Mouse (Mus musculus) telencephalon, adult 2 months (tissue): ENCODE data around the gene Gm20441.
"Not testable (repeated sequence)": the region's sequence is repeated elsewhere in the genome, so short reads cannot be mapped to it uniquely, and the experiment has no call there.

Source experiments
- DNase-seq: peaks from one replicate; pipeline ENCODE4 v3.0.0-alpha.2; 2011; ENCODE audit warnings: low read depth, low spot score

The Gm20441 gene

DNA sequence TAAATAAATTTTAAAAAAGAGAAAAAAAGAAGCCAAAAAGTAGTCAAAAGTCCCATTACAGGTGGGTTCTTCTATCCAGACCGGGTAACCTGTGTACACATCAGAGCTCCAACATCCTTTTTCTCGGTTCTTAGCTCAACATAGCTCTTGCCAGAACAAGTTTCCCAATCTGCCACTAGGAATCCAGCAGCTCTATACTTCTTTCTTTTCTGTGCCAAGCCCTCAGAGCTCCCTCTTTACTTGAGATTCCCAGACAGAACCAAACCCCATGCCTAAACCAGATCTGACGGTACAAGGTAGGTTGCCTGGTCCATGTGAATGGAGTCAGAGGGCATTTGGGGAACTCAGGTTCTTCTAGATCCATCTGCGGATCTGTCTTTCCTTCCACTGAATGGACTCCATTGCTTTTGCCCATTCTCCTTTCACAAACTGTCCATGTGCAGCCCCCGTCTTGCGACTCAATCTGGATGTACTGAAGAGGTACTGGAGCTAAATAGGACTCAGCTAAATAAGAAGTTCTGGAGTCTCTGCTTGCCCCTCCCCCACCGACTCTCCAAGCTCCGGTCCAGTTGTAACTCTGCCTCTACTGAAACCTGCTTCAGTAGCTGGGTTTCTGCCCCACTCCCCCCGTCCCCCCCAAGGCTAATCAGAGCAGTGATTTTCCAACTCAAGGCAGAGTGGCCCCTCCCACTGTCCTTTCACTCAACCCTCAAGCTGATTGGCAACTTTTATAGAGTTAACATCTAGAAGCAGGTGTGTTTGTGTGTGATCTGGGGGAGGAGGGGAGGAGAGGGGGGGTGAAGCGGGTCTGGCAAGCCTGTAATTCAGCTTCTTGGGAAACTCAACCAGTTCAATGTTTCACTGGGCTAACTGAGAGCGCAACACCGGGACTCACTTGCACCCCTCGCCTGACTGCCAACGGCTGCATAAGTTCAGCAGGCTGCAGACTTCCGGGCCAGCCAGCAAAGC lies 1.3 kb downstream of the Gm20441 start:
- no peak for DNase-seq

DNA sequence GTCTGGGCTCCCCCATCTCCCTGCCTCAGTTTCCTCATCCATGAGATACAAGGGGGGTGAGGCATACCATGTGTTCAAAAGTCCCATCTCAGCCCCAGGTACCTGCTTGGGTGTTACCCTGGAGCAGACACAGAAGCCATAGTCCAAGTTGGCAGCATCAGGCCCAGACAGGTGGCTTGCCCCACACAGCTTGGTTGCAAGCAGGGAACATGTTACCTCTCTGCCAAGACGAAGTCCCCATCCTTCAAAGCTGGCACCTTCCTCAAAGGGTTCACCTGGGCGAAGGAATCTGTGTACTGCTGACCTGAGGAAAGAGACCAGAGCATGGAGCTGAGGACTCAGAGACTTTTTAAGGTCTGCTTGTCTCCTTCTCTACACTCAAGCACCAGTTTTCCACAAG lies 2.9 kb downstream of the Gm20441 start:
- DNase-seq, result no peak

DNA sequence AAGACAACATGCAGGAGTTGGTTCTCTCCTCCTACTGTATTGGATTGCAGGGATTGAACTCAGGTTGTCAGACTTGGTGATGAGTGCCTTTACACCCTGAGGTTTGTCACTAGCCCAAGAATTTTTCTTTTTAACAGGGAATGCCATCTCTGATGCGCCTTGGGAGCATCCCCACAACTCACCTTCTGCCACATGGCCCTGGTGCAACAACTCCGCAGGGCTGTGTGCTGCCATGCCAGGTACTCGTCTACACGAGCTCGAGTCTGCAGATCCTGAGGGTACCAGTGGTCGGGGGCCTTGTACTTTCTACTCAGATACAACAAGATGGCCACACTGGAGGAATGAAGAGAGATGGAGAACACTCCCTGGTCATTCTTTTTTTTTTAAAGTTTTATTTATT lies 4.2 kb downstream of the Gm20441 start:
- DNase-seq, result no peak

DNA sequence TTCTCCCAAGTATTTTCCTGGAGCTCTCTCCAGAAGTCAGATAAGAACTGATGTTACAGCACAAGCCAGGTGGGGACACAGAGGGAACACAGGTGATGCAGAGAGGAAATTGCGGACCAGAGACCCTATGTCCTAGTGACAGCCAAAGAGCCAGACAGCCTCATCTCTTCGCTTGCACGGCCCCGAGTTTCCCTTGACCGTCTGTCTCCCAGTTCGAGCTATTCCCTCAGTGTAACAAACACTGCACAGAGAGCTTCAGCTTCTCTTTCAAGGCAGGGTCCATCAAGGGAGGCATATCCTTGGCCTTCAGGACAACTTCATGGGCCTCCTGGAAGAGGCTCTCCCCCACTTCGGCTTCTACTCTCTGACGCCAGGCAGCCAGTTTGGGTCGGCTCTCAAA lies 6.2 kb downstream of the Gm20441 start:
- DNase-seq, result no peak

DNA sequence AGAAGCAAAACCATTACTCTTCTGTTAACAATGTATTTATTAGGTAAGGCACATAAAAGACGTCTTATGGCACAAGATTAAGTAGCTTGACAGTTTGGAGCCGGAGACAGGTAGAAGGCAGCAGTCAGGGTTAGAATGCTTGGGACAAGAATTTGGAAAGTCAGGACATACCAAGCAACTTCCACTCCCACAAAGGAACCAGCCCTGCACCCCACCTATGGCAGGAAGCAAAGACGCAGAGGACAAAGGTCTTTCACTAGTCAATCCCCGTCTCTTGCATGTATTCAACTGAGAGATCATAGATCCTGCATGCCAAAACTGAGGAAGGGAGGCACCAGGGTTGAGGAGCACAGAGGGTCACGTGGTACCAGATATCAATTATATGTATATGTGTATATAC lies 6.7 kb downstream of the Gm20441 start:
- DNase-seq, result no peak

DNA sequence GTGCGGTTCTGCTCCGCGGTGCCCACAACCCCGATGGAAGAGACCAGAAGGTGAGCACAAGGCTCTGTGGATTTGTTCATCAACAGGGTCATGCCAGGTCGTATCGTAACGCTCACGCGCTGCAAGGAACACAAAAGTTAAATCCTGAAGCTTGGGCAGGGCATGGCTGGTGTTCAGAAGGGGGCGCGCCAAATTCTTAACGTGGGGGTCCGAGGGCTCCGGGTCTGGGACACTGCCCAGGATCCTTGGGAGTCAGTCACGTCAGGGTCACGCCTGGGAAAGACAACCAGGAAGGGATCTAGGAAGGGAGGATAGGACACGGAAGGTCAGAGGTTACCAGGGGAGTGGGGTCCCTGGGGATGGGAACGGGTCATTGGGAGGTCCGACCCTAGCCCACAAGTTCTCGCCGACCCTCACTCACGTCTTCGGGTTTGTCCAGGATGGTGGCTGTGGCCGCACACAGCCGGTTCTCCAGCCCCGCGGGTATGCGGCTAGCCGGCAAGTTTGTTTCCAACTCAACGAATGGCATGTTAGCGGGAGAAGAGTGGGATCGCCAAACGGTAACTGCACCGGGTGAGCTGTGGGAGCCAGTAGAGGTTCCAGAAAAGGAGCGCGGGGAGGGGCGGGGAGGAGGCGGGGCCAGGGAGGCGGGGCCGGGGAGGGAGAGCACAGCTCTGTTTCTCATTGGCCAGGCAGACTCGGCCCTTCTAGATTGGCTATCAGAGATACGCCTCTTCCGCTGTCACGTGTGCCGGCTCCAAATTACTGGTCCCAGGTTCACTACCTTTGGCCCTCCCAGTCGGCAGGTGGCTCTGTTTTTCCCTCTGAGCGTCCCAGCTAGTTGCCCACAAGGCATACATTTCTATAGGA lies 7.7 kb downstream of the Gm20441 start, which contains the start of gene Ddt:
Gene Ddt, minus strand, starts transcription at position 620 of the 870 bp plus-strand sequence.
- peak; percentile 92 for DNase-seq

DNA sequence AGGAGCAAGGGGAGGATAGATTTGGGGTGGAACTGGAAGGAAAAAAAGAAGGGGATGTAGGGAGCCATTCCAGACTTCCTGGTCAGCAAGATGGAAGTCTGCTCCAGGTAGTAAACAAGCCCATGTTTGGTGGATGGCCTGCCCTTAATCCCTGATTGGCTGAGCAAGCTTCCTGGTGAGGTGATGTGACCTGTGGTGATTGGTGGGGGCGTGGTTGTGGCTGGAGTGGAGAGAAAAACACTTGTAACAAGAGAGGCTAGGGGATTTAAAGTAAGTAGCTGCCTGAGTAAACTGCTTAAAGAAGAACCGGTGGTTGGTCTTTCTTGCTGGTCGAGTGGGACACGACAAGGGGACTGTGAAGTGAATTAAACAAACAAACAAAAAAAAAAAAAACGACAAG lies 13.0 kb downstream of the Gm20441 start:
- DNase-seq, result not testable (repeated sequence)

DNA sequence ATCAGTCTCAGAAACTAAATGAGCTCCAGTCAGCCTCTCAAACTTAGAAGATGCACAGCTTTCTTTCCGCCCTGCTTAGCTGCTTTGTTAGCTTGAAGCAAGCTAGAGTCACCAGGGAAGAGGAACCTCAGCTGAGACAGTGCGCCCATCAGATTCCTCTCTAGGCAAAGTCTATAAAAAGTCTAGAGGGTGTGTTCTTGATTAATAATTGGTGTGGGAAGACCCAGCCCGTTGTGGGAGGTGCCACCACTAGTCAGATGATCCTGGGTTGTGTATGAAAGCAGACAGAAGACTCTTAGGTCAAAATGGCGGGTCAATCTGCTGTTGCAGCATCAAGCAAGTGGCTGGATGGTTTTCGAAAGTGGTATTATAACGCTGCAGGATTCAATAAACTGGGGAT lies 13.9 kb downstream of the Gm20441 start:
- DNase-seq, result no peak

DNA sequence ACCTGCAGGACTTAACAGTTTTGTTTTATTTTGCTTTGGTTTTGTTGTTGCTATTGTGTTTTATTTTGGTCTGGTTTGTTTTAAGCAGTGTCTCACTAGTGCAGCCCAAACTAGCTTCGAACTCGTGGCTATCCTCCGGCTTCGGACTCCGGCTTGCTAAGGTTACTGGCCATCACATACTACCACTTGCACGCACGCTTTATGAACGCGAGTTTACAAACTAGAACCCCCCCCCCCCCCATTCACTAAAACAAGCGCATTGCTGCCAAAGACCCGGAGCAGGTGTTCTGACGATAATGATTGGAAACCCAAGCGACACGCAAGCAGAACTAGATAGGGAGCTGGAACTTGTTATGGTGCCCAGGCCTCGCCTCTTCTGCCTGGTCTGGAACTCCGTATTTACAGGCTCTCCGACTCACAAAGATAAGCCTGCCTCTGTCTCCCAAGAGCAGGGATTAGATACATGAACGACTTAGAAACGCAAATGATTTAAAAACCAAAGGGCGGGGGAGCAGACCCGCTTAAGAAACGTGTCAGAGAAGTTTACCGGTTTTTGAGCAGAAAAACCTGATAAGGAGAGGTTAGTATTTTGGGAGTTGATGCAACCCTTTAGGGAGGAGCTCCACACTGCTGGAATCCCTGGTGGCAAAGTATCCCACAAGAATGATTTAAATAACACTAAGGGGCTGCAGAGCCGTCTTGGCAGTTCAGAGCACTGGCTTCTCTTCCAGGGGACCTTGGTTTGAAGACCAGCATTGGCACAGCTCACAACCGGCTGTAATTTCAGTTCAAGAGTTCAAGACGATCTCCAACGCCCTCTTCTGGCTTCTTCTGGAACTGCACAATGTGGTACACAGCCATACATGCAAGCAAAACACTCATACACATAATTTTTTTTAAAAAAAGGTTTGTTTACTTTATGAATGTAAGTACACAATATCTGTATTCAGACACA lies 16.0 kb downstream of the Gm20441 start:
- no peak for DNase-seq

DNA sequence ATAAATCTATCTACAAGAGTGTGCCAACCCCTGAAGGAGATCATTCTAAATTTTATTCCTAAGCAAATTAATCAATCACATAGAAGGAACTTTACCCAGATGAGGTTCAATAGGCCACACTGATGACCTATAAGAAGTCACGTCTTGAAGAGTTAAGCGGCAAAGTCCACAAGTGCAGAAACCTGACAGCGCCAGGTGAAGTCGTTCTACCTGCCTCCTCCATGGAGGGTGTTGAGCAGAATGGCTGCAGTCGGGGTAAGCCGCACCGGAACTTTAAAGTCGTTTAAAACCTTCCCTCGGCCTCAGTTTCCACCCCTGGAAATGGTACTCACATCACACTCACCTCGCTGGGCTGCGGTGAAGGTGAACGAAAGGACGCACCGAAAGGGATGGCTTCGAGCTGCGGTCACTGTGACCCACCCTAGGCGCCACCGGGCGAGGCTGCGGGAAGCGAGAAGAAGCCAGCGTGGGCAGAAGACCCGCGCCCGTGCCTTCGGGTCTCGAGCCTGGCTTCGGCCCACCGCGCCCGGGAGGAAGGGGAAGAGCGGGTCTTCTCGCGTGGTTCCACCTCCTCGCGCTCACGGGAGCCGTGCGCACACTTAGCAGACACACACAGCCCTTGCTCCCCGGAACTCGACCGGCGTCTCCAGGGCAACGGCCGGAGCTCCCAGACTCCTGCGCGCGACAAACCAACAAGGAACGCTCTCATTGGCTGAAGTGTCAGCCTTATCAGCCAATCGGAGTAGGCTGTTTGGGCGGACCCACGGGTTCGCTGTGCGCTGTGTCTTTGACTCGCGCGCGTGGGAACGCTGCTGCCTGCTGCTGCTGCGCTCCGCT lies 16.9 kb downstream of the Gm20441 start, which contains the start of gene Cabin1:
Gene Cabin1, minus strand, starts transcription at position 660 of the 837 bp plus-strand sequence.
- peak; percentile 97 for DNase-seq

DNA sequence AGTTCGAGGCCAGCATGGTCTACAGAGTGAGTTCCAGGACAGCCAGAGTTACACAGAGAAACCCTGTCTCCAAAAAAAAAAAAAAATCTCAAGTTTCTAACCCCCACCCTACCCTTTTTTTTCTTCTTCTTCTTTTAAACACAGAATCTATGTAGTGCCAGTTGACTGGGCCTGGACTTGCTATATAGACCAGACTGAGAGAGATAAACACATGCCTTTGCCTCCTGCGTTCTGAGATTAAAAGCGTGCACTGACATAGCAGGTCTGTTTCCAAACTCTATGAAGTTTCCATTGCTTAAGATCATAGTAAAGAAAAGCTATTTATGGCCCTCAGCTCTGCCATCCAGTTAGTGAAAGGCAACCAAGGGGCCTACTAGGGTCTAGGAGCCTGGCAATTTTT lies 18.3 kb downstream of the Gm20441 start:
- DNase-seq, result no peak

DNA sequence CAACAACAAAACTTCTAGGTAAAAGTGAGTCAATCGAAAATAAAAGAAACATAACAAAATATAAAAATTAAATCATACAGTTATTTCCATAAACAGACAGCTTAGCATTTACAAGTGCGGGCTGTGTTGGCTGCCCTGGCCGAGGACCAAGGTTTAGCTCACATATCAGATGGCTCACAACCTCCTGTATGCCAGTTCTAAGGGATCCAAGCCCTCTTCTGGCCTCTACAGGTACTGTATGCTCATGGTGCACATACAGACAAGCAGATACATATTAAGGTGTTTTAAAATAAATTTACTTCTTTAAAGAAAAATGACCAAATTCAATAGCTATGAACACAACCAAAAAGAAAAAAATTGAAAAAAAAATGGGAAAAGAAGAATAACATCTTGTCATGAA lies 20.4 kb downstream of the Gm20441 start:
- no peak for DNase-seq

DNA sequence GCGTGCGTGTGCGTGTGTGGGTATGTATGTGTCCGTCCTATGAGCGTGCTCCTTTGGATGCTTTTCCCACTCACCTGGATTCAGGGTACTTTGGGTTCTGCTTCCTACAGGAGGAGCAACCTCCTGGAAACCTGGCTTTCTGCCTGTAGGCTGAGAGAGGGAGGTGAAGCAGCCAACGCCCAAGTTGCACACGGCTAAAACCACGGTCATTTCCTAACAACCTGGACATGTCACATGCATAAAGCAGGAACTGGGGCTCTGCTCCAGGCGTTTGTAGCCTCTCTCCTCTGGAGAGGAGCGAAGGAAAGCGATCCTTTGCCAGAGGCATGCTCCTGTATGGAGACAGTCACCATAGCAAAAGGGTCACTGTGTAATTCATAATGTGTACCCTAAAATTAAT lies 24.0 kb downstream of the Gm20441 start:
- DNase-seq, result no peak

DNA sequence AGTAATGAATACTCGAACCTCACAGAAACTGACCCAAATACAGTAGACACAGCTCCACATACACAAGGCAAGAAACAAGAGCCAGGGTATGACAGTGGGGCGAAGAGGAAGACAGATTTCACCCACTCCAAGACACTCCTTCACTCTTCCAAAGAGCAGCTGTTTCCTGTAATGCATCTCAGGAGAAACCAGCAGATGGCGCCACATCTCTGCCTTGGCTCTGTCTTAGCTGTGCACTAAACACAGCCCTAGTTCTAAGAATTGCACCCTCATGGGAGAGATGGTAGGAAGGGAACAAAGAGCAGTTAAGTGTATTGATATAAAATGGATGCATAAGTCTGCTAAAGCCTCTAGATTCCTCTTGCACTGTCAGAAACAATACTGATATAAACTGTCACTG lies 36.7 kb downstream of the Gm20441 start:
- peak; percentile 78 for DNase-seq

DNA sequence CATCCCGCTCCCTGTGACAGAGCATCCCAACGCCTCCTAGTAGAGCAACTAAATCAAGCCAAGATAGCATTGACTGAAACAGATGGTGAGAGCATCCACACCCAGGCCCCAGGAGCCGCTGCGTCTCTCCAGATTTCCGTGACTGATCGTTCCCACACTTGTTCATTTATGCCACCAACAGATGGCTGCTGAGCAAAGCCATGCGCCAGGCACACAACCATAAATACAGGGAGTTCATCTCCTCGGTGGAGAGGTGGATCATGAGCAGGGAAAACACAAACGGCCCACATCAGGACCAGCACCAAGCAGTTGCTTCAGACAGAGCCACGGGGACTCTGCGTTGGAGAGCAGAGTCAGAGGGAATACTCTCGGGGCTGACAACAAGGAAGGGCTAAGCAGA lies 37.4 kb downstream of the Gm20441 start:
- DNase-seq, result peak; percentile 91

DNA sequence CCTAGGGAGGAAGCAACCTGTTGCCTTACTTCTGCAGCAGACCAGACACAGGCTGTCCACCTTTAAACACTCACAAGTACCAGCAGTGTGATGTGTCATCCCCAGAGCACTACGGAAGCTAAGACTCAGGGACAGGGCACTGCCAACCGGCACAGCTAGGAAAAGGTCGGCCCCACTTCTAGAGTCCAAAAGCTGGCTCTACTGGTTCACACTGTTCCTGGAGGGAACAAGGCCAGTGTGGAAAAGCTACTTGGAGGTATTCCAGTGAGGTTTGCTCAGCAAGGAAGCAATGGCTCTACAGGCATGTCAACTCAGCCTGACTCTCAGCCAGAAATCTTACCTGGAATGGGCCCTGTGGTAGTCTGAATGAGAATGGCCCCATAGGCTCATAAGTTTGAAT lies 39.9 kb downstream of the Gm20441 start:
- no peak for DNase-seq

DNA sequence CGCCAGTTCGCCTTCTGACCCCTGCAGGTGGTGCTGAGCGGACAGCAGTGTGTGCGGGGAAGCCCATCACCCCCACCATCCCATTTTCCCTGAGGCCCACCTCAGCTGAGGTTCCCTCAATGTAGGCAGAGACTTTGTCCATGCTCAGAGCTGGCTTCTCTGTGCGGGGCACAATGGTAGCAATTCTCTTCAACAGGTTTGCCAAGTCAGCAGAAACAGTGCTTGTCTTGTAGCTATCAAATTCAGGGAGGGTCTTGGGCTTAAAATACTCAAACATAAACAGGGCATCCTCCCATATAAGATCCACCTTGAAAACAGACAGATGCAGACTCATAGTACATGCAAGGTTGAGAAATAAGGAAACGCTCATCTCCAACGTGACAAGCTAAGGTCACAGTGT lies 55.3 kb downstream of the Gm20441 start:
- no peak for DNase-seq
